Mouse (Mus musculus) liver, embryonic 14.5 days (tissue): ENCODE measurements around the gene Polr2c.
A peak's percentile ranks its signal among the peaks of the same experiment; 100 is the strongest.

Experiments
- CTCF ChIP-seq: IDR thresholded peaks from 2 replicates; pipeline ENCODE4 v1.5.1; 2016; ENCODE audit warnings: antibody characterized with exemption, low read depth, control low read depth
- EP300 ChIP-seq: IDR thresholded peaks from 2 replicates; pipeline ENCODE4 v1.6.1; 2016; ENCODE audit warnings: antibody characterized with exemption, low read depth

DNA sequence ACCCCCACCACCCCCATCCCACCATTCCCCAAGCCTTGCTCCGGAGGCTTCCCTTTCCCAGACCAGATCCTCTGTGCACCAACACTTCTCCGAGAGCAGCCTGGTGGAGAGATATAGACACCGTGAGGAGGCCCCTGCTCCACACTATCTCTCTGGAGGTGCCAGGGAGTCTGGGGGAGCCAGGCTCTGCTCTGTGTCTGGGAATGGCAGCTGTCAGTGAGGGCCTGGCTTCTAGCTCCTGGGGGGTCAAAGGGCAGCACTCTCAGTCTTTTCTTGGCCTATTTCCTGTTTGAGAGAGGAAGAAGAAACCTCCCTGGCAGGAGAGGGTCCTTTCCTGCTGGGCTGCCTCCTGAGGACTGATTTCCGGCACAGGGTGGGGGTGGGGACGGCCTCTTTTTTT is 43.8 kb downstream of the Polr2c start:
- no peak for TF ChIP-seq CTCF
- 0 out of 2 replicates have a peak, but pooled peaks have one; percentile 8 for TF ChIP-seq EP300
